Mouse (Mus musculus) thymus, adult 18-20 months (tissue): Measurements from ENCODE around the gene Olfr1333.
"Not testable (repeated sequence)": the region's sequence is repeated elsewhere in the genome, so short reads cannot be mapped to it uniquely, and the experiment has no call there.

Experiments
- DNase-seq, 2 experiments: peaks; one replicate each; pipeline ENCODE4 v3.0.0; 2022; ENCODE audit warnings: mixed read lengths in 2 of 2

Olfr1333 gene

DNA sequence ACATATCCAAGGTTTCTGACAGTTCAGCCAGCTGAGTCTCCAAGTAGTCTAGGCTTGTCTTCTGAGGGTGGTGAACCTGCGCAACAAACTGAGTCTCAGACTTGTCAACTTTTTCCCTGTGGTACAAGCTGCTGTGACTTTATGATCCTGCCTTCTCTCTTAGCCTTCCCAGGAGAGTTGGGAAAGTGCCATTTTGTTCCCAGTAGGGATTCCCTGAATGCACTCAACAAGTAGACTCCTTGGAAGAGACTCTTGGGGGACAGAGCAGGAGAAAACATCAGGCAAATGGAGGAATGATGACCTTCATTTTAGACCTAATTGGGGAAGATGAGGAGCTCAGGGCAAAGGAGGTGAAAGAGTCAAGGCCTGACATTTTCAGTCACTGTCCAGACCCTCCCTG is at the start of gene Olfr1333:
Olfr1333 (minus strand) TSS at position 101 of the 400 bp plus-strand sequence.
- DNase-seq = no peak

DNA sequence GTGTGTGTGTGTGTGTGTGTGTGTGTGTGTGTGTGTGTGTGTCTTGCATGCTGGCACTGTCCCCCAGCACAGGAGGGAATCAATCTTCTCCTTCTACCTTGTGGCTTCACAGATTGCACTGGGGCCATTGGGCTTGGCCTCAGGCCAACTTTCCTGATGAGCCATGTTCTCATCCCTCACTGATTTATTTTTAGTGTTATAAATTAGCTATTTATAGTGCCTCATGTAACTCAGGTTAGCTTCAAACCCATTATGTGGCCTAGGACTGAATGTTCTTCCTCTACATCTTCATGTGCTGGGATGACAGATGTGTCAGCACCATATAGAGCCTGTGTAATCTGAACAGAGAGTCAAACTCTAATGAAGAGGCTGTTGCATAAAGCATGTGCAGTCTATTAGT is 31.5 kb upstream of the Olfr1333 start:
- no peak for DNase-seq

DNA sequence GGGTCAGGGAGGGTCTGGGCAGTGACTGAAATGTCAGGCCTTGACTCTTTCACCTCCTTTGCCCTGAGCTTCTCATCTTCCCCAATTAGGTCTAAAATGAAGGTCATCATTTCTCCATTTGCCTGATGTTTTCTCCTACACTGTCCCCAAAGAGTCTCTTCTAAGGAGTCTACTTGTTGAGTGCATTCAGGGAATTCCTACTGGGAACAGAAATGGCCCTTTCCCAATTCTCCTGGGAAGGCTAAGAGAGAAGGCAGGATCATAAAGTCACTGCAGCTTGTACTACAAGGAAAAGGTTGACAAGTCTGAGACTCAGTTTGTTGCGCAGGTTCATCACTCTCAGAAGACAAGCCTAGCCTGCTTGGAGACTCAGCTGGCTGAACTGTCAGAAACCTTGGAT is 28.3 kb upstream of the Olfr1333 start, which contains the start of gene Olfr1331:
Olfr1331 (plus strand) TSS at position 301 of the 400 bp plus-strand sequence.
- no peak for DNase-seq

DNA sequence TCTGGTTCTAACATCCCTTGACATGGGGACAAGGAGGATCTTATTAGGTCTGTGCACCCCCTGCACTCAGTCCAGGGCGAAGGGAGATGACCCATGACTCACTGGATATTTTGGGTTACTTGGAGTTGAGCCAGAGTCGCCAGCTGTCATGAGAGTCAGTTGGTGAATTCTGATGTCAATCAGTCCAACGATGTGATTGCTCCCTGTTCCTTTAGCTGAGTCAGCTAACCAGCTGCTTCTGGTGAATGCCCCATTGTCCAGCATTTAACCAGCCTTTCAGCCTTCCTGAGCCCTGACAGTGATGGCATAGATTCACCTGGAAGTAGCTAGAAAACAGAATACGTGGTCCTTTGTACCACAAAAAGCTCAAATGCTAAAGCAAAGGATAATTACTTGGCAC is 26.6 kb upstream of the Olfr1333 start:
- DNase-seq = no peak

DNA sequence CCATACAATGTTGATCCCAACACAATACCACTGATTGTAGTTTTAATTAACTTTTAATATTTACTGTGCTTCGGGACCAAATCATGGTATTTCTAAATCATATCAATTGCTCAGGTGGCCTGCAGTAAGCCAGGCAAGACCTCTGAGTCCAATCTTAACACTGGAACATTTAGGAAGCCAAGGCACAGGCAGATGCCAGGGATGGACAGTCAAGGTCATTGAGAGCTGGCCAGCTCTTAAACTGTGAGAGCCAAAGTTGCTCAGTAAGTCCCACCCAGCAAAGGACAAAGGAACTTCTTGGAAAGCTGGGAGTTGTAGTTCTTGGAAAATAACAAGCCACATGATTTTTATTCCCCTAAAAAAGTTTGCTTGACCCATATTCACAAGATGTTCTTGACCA is 25.7 kb upstream of the Olfr1333 start:
- no peak for DNase-seq

DNA sequence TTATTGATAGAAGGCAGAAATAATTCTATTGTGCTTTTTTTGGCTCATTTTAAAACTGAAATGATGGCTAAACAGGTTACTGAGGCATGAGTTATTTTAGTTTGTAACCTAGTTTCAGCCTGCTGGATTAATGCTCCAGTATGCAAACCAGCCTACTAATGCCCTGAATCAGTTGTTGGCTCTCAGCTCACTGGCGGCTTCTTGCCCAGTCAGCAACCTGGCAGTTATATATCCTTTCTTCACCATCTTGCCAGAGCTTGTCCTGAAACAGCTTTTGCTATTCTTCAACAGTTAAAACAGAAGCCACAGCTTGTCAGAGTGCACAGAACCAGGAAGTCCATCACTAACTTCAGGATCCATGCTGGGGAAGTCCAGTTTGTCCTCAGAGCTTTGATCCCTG is 17.2 kb downstream of the Olfr1333 start:
- DNase-seq = no peak

DNA sequence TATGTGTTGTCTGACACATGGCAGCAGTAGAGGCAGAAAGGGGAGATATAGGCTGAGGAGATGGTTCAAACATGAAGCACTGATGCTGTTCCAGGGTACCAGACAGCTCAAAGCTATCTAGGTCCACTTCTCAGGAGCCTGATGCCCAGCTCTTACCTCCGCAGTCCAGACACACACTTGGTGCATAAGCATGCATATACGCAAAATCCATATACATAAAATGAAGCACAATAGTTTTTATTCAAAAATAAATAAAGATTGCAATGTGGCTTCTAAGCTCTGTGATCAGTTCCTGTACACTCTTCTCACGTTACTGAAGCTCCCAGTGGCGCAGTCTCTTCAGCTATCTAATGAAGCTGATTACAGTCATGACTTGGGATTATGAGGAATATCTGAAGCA is 26.2 kb downstream of the Olfr1333 start, which contains the start of gene Olfr1335:
Olfr1335 (minus strand) TSS at position 101 of the 400 bp plus-strand sequence.
- DNase-seq = no peak

DNA sequence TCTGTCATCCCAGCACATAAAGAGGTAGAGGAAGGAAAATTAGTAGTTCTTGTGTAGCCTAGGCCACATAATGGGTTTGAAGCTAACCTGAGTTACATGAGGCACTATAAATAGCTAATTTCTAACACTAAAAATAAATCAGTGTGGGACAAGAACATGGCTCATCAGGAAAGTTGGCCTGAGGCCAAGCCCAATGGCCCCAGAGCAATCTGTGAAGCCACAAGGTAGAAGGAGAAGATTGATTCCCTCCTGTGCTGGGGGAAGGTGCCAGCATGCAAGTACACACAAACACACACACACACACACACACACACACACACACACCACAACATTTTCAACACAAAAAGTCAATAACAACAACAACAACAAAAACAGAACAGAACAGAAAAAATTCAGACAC is 43.3 kb downstream of the Olfr1333 start:
- not testable (repeated sequence) for DNase-seq

DNA sequence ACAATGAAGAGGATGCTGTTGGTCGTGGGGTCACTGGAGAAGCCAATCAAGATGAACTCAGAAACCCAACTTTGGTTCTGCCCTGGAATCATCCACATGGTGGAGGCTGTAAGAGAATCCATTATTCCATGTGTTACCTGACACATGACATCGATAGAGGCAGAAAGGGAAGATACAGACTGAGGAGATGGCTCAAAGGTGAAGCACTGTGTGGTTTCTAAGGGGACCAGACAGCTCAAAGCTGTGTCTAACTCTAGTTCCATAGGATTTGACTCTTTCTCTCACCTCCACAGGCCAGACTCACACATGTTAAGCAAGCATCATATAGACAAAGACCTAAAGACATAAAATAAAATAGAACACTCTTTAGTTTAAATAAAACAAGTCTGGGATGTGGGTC is 53.6 kb downstream of the Olfr1333 start, which contains the start of gene Olfr1337:
Olfr1337 (minus strand) TSS at position 101 of the 400 bp plus-strand sequence.
- no peak for DNase-seq
